Mouse (Mus musculus): Measurements from ENCODE around the gene Ago4.
A peak's percentile ranks its signal among the peaks of the same experiment; 100 is the strongest.
"Not testable (repeated sequence)": the region's sequence is repeated elsewhere in the genome, so short reads cannot be mapped to it uniquely, and the experiment has no call there.

Ago4 gene

DNA sequence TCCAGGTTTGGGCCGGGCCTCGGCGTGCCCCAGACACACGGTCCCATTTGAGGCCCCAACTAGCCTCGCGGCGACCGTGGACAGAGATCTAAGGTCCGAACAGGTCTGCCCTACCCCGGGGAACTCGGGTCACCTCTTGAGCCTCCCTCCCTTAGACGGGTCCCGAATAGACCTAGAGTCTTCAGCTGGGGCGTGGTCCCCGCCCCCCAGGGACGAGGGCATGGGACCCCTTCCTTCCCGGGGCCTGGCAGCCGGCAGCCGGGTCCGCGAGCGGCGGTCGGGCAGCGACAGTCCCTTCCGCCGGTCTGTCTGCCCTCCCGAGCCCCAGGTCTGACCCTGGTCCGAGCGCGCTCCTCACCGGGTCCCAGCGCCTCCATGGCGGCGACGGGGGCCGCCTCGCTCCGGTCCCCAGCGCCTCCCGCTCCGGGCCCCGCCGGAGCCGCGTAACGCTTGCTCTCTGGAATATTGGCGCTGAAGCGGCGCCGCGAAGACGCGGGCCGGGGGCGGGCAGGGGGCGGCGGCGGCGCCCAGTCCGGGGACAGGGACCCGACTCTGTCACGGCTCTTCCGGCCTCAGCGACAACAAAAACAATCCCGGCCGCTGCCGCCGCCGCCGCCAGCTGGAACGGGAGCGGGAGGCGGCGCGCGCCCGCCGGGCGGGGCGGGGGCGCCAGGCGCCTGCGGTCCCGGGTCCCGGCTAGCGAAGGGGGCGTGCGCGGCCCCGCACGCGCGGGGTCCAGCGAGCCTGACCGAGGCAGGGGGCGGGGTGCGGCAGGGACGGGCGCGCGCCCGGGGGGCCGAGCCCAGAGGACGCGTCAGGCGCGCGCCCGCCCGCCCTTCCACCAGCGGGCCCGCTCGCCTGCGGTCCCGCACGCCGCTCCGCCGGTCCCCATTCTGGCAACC is at the start of gene Ago4:
TSS of gene Ago4 (minus strand) at position 646 of the 902 bp plus-strand sequence.
- DNase-seq, result peak; percentile 60

DNA sequence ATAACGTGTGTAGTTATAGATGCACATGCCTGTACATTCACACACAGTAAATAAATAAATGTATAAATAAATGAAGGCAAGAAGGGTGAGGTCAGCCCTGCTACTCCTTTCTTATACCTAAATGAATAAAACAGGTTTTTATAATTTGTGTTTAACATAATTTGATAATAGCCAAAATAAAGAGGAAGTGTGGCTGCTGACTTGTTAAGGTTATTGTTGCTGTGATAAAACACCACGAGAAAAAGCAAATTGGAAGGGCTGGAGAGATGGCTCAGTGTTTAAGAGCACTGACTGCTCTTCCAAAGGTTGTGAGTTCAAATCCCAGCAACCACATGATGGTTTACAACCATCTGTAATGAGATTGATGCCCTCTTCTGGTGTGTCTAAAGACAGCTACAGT is 45.8 kb upstream of the Ago4 start:
- DNase-seq, result no peak

DNA sequence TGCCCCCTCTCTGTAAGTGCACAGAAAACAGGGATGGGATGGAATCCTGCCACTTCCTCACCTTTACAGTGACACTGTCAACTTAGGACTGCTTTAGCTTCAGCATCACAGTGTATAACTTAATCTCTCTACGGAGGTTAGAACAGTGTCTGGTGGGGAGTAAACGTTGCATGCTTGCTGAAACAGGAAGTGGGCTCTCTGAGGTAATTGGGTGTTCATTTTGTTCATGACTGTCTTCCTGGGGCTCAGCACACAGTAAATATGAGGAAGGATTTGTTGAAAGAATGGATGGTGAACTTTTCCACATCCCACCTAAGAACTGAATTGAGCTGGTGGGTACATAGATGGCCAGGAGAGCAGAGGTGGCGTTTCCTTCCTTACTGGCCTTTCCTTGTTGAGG is 44.6 kb upstream of the Ago4 start:
- no peak for DNase-seq

DNA sequence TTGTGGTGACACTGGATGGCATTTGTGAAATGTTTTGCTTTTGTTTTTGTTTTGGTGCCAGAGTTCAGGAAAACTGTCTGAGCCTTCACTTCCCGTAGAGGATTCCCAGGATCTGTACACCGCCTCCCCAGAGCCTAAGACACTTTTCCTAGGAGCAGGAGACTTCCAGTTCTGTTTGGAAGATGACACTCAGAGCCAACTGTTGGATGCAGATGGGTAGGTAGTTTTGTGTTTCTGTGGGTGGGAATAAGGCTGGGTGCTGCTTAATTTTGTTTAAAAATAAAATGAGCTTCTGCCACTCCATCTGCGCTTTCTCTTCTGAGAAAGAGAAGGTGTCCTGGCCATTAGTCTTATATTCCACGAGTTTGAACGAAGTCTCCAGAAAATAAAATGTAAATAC is 43.0 kb upstream of the Ago4 start:
- no peak for DNase-seq

DNA sequence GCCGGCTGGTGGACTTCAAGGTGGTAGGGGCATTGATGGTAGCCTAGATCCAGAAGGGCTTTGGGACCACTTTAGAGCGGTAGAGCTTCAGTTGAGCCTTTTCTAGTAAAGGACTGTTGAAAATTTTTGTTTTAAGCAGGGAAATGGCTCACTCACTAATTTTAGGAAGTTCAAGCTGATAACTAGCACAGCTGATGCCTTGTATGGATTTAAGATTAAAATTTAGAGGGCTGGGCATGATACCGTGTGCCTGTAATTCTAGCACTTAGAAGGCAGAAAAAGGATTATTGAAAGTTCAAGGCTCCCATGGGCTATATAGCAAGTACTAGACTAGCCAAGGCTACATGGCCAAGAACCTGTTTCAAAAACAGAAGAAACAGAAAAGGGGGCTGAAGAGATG is 36.5 kb upstream of the Ago4 start:
- no peak for DNase-seq

DNA sequence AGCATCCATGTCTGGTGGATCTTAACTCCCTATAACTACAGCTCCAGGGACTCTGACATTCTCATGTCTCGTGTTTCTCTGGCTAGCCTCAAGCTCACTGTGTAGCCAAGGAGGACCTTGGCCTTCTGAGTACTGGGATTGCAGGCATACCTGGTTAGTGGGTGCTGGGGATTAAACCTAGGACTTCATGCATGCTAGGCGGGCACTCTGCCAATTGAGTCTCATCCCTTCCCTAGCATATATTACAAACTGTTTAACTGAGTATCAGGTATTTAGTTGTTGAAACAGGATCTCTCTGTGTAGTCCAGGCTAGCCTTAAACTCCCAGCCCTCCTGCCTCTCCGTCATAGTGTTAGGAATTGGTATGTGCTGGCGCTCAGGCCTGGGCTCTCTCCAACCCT is 34.0 kb upstream of the Ago4 start:
- no peak for DNase-seq

DNA sequence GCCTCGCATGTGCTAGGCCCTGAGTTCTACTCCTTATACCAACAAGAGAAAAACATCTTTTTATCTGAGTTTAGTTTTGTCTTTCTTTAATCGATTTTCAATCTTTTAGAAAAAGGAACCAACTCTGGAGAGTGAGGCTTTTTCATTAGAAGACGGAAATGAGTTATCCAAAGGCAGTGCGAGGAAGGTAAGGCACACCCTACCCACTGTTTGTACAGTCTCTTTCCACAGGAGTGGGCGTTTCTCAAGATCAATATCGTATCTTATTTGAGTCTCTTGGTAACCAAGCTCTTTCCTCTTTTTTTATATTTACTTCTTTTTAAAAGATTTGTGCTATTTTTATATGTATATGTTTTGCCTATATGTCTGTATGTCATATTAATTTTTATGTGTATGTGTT is 30.5 kb upstream of the Ago4 start:
- DNase-seq, result no peak

DNA sequence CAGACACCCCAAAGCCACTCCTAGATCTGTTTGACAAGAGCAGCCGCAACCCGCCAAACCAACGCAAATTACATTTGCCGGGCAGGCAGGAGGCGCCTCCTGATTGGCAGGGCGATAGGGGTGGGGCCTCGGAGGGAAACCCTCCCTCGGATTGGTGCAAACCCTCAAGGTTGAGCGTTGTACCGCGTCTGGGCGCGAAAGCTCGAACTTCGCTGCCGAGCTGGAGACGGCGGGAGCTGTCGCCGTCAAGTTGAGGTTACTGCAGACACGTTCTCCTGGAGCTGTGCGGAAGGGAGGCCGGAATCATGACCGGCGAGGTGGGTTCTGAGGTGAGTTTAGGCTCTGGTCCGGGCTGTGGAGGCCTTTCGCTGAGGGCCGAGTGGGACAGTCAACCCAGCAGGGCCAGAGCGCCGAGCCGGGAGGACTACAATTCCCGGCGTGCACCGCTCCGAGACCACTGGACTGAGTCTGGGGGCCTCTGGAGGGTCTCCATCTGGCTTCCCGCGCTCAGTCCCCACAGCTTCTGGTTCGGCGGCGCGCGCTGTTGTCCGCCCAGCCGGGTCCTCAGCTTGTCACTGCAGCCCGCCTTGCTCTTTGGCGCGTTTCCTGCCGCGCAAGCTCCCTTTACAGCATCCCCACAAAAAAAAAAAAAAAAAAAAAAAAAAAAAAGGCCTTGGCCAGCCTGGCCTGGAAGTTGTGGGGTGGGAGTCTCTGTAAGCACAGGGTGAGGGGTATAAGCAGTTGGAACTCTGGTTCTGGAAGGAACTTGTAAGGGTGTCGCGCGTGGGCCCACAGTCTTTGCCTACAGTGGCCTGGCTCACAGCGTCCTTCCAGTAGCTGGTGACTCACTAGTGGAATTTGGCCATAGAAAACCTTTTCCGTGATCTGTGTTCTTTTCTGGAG is 23.8 kb upstream of the Ago4 start, which contains the start of gene Clspn:
TSS of gene Clspn (plus strand) at position 127 of the 903 bp plus-strand sequence.
- peak; percentile 81 for DNase-seq

DNA sequence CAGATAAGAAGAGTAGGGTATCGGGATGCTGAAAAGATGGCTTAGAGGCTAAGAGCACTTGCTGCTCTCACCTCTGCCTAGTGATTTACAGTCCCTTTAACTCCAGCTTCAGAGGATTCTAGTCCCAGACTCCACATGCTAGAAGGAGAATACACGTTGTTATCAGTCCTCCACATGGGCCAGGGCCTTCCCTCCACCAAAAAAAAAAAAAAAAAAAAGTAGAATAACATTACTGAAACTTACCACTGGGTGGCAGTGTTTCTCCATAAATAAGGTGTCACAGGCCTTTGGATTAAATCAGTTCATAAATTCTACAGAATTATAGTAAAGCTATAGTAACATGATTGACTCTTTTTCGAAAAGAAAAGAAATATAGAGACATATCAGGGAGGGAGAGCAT is 21.2 kb upstream of the Ago4 start:
- no peak for DNase-seq

DNA sequence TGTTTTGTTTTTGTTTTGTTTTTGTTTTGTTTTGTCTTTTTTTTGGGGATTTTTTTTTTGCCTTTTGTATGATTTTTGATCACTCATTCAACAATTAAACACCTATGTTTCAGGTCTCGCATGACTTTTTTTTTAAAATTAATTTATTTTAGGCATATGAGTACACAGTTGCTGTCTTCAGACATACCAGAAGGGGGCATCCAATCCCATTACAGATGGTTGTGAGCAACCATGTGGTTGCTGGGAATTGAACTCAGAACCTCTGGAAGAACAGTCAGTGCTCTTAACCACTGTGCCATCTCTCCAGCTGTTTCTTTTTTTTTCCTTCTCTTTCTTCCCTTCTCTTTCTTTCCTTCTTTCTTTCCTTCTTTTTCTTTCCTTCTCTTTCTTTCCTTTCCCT is 20.4 kb upstream of the Ago4 start:
- DNase-seq, result no peak

DNA sequence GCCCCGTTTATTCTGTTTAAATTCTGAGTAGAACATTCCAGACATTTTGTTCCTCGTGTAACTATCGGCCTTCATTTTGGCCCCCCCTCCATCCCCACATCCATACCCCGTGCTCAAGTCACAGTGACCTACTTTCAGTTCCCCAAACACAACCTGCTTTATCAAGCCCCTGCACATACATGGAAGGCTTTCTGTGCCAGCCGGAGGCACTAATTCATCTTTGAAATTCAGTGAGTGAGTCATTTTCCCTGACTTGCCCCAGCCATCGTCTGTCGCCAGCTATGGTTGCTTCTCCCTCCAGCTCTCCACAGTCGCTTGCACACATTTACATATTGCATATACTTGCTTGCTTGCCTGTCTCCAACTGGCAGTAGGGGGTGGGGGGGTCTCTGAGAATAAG is 19.8 kb upstream of the Ago4 start:
- peak; percentile 20 for DNase-seq

DNA sequence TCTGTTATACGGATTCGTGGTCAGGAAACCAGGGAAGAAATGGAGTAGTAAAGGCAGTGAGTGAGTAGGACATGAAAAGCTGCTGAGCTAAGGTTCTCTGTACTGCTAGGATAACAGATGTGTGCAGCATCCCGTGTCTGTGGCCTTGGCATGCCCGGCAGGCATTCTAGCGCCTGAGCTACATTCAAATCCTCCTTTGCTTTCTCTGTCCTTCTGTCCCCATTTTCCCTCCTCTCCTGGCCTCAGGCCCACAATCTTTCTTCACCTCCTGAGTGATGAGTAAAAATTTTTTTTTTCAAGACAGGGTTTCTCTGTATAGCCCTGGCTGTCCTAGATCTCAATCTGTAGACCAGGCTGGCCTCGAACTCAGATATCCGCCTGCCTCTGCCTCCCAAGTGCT is 18.9 kb upstream of the Ago4 start:
- DNase-seq, result no peak

DNA sequence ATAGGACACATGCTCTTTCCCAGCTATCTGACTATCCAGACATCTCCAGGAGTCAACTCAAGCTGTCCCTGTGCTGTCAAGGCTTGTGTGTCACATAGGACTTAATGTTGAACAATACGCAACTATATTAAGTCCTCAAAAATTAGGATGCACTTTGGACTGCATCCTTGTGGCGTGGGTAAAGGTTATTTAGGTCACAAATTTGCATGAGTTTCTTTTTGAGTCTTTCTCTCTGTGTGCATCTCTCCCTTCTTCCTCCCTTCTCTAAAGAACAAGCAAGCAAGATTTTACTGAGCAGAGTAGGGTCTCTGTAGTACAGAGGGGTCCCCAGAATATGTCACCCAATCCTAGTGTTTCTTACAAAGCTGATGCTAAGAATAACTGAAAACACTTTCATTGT is 12.9 kb upstream of the Ago4 start:
- DNase-seq, result no peak

DNA sequence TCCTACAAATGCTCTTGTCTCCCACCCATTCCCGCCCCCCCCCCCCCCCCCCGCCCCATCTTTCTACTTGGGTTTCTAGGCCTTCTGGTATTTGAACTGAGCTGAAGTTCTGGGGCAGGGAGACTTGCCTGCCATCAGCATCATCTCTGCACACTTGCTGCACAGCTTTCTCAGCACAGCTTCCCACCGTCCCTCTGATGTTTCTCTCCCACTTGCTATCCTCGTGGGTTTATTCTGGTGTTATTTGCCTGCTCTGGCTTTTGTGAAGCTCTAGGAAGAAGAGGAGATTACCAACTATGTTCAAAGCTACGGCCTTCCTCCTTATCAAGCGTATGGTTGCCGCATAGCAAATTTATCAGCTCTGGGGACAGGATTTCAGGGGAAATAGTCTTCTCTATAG is 12.4 kb upstream of the Ago4 start:
- no peak for DNase-seq

DNA sequence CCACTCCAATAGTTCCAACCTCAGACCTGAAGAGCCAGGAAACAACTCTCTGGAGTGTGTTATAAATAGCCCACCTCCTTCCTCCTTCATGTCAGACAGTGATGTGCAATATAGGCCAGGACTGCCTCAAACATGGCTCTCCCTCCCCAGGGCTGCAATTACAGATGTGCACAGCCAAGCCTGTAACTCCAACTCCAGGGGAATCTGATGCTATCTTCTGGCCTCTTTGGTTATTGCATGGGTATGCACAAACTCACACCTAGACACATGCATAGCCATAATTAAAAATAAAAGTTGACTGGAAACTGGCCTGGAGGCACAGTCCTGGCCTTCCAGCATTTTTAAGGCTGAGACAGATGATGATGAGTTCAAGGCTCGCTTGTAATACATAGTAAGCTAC is 11.7 kb upstream of the Ago4 start:
- no peak for DNase-seq

DNA sequence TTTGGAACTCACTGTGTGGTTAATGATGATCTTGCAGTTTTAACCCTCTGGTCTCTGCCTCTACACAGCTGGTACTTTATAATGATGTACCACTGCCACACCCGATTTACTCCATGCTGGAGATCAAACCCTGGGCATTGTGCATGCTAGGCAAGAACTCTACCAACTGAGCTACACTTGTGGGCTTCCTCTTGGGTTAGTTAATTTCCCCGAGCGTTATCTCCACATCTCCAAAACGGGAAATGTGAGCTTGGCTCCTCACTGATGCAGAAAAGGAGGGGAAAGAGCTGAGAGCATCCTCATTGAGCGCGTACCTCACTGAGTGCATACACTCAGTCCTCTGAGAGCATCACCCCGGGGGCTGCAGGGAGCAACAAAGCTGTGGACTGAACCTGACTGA is 9.6 kb upstream of the Ago4 start:
- no peak for DNase-seq

DNA sequence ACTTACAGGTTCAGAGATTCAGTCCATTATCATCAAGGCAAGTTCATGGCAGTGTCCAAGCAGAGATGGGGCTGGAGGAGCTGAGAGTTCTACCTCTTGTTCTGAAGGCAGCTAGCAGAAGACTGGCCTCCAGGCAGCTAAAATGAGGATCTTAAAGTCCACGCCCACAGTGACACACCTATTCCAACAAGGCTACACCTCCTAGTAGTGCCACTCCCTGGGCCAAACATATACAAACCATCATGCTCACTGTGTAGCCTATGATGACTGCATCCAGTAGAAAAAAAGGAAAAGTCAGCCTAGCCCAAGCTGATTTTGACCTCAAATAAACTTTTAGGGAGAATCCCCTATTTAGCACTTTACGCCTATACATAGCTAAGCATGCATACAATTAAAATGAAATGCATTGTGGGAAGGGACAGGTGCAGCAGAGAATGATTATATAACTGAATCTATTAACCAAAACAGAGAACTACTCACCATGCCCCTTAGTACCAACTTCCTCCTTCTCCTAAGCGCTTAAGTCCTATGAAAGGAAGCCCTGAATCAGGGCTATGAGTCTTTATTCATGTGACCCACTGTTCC is 7.3 kb upstream of the Ago4 start:
- no peak for DNase-seq

DNA sequence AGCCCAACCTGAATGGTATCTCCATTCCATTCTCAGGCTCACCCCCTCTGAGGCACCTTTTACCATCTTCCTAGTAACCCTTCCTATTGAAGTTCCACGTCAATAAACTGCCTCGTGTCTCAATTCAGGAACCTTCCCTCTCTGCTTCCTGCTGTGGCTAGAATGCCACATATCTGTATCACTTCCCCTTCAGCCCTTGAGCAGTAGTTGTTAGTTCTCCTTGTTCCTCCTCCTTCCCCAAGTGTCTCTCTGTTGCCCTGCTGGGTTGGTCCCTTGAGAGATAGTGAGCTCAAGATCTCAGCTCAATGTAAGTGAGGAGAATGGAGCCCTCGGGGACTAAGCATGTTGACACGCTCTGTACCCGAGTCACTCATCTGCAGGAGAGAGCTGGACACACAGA is 3.6 kb upstream of the Ago4 start:
- DNase-seq, result no peak

DNA sequence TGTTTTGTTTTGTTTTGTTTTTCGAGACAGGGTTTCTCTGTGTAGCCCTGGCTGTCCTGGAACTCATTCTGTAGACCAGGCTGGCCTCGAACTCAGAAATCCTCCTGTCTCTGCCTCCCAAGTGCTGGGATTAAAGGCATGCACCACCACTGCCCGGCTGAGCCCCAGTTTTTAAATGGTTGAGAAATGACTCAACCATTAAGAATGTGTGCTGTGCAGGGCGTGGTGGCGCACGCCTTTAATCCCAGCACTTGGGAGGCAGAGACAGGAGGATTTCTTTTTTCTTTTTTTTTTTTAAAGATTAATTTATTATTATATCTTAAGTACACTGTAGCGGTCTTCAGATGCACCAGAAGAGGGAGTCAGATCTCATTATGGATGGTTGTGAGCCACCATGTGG is 2.4 kb upstream of the Ago4 start:
- not testable (repeated sequence) for DNase-seq

DNA sequence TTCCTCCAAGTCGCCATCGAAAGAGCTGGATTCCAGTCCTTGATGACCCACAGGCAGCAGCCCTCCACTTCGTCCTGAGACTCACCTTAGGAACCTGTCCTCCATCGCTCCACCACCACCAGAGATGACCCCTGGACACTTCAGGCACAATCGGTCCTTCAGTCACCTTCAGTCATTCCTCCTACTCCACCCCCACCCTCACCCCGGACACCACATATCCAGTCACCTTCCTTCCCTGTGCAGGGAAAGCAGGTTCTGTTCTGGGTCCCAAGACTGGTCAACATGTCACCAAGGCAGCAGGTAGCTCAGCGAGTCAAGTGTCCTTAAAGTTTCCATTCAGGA is 428 bp upstream of the Ago4 start:
- no peak for DNase-seq

DNA sequence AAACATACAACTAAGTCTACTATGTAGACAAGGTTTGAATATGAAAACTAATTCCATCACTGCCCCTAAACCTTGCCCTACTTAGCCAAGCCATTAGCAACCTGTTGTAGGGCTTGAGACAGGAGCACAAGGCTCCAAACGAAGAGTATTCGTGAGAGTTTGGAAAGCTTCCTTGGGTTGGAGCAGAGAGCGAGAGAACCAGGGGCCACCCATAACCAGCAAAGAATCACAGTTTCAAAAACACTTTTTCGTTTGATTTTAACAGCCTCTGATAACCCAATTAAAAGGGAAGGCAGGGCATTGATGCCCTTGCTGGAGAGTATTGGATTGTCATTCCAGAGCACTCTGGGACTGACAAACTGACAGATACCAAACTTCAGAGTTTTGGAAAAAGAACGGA is 980 bp downstream of the Ago4 start:
- no peak for DNase-seq

DNA sequence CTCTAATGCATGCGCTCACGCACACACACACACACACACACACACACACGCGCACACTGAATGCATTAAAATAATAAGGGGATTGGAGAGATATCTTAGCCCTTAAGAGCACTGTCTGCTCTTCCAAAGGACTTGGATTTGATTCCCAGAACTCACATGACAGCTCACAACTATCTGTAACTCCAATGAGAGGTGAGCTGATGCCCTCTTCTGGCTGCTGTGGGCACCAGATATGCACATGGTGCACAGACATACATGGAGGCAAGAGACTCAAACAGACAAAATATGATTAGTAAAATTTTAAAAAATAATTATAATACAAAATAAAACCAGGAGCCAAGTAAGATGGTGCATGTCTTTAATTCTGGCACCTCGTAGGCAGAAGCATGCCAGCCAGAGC is 6.4 kb downstream of the Ago4 start:
- DNase-seq, result no peak

DNA sequence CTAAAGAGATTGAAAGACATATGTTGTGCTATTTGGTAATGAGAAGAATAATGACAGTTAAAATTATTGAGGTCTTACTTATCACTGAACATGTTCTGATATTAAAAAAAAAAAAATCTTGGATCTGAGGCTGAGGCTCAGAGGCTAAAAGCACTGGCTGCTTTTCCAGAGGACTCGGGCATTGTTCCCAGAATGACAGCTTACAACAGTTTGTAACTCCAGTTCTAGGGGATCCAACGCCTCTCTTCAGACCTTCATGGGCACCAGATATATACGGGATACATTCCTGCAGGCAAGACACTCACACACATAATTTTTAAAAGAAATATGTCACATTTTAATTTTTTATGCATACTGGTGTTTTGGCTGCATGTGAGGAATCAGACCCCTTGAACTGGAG is 7.1 kb downstream of the Ago4 start:
- DNase-seq, result no peak

All from right cerebral cortex, postnatal 25 days (tissue).